ENCODE assay signal across 8 mouse cellular contexts in the genomic region with DNA sequence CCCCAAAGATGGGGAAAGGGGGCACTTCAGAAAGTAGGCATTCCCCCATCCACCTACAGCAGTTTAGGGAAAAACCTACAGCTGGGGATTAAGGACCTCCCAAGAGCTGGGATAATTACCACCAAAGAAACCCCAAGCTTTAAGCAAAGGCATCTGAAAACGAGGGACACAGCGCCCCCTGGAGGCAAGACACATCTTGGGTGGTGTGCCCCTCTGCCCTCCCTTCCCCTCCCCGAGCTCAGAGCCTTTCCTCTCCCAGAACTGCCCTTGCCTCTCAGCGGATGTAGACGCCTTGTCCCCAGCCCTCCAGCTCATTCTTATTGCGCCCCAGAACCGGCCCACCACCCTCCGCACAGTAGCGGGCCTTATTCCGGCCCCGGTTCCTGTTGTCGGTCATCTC. TPM values are rescaled to one million over a fixed set of nuclear protein-coding genes. Genes with fewer than 3 reads are reported as not detected.
DNase-seq lines count a peak whose midpoint lies in the region; ATAC-seq and TF ChIP-seq lines count a peak whose summit lies in the region.

No protein-coding gene starts in this region.

- H3K79me3 ChIP-seq in C2C12 (ENCODE audit: low read depth), result no peaks in the 10 kb centered on the region

- peak; percentile 65 for TF ChIP-seq CTCF in C2C12 (IDR thresholded peaks at IDR 0.05; ENCODE audit: control insufficient read depth, insufficient read depth, insufficient read length)

- WGBS in kidney, embryonic 15.5 days, result 21% methylated on average over 12 of the region's 12 CpGs

- 0 out of 2 replicates have a peak overlapping the region, but pooled peaks have one; percentile 32 for H3K27ac ChIP-seq in kidney, embryonic 15.5 days

- no peak overlapping the region for H3ac ChIP-seq in C2C12 (ENCODE audit: control insufficient read depth, insufficient read length, low read depth)

- peak; percentile 76 for DNase-seq in NIH3T3 (ENCODE audit: low read depth)
- DNase-seq in cerebellum, postnatal 36 days, result peak; percentile 82
- peak; percentile 92 for DNase-seq in lung, postnatal 10 days
- peak; percentile 56 for DNase-seq in right cerebral cortex, postnatal 25 days

- H3K27me3 ChIP-seq in C2C12 (ENCODE audit: control insufficient read depth, insufficient read depth, insufficient read length), result no peaks in the 10 kb centered on the region
- H3K27me3 ChIP-seq in kidney, embryonic 15.5 days, result peaks cover 21% of the 10 kb centered on the region

- peaks cover under 1% of the 10 kb centered on the region for H3K36me3 ChIP-seq in C2C12 (ENCODE audit: control insufficient read depth, insufficient read depth)
- H3K36me3 ChIP-seq in kidney, embryonic 15.5 days, result peaks cover 39% of the 10 kb centered on the region

- H3K4me3 ChIP-seq in C2C12 (ENCODE audit: insufficient read depth, poor library complexity, severe bottlenecking), result no peak overlapping the region
- 0 out of 2 replicates have a peak overlapping the region, but pooled peaks have one; percentile 7 for H3K4me3 ChIP-seq in kidney, embryonic 15.5 days (replicated peaks)

- H3K9ac ChIP-seq in kidney, embryonic 15.5 days, result no peak overlapping the region

- ATAC-seq in granulocyte monocyte progenitor cell, adult 5-6 weeks (replicated peaks; ENCODE audit: poor library complexity, severe bottlenecking), result peak; percentile 47
- no peak for ATAC-seq in kidney, embryonic 15.5 days (replicated peaks; ENCODE audit: low FRiP score)
- ATAC-seq in activated CD4-positive, CD25-positive, alpha-beta regulatory T cell, adult 4 months, result no peak

- H3K4me2 ChIP-seq in kidney, embryonic 15.5 days, result peak overlapping the region; percentile 28; the same call in 1 of the 2 replicates

- H3K4me1 ChIP-seq in kidney, embryonic 15.5 days, result peaks cover 48% of the 10 kb centered on the region

- H3K79me2 ChIP-seq in C2C12 (ENCODE audit: control insufficient read depth, insufficient read depth), result no peaks in the 10 kb centered on the region

- H3K9me3 ChIP-seq in kidney, embryonic 15.5 days (replicated peaks), result no peaks in the 10 kb centered on the region

TF ChIP-seq in C2C12, 6 proteins besides CTCF, POLR2A, EP300 and RAD21:
- TF ChIP-seq MAX (IDR thresholded peaks at IDR 0.05) (no peak), USF1 (IDR thresholded peaks at IDR 0.05; ENCODE audit: low read depth) (no peak), FOSL1 (IDR thresholded peaks at IDR 0.05; ENCODE audit: insufficient read depth, low read length, poor library complexity, severe bottlenecking) (no peak), CEBPB (IDR thresholded peaks at IDR 0.05; ENCODE audit: low read depth) (no peak), MYOG (IDR thresholded peaks at IDR 0.05; ENCODE audit: control insufficient read depth, extremely low read depth, insufficient read length) (no peak), MYOD1 (IDR thresholded peaks at IDR 0.05; ENCODE audit: control insufficient read depth, insufficient read length, low read depth) (no peak)

RNA-seq across cellular contexts. Expression of gene Arl5c, which starts 6.6 kb away (rescaled TPM):
- 0.54 TPM for polyA plus RNA-seq in C2C12 (2012; fragmentation: generic; extraction: Trizol)
- 11.0 and 15.7 TPM in 2 replicates for total RNA-seq in granulocyte monocyte progenitor cell, adult 5-6 weeks (2014; fragmentation: Nextera tagmentation)
- total RNA-seq in granulocyte monocyte progenitor cell, adult 5-6 weeks (2017), result 2.9 and 6.1 TPM in 2 replicates
- polyA plus RNA-seq in kidney, embryonic 15.5 days (2015; fragmentation: Nextera tagmentation; extraction: Ambion mirVana), result 9.9 and 10.1 TPM in 2 replicates
- 10 to 100 TPM; 70.4 to 78.5 TPM for polyA plus RNA-seq in activated CD4-positive, CD25-positive, alpha-beta regulatory T cell, adult 4 months (2017; shearing (Covaris generic))

RNA-seq across cellular contexts. Expression of gene Plxdc1, which starts 16.4 kb away (rescaled TPM):
- 0.25 TPM for polyA plus RNA-seq in C2C12 (2012; fragmentation: generic; extraction: Trizol)
- 3.1 and 3.2 TPM in 2 replicates for total RNA-seq in granulocyte monocyte progenitor cell, adult 5-6 weeks (2014; fragmentation: Nextera tagmentation)
- 1.6 and 3.9 TPM in 2 replicates for total RNA-seq in granulocyte monocyte progenitor cell, adult 5-6 weeks (2017)
- 1.7 and 2.0 TPM in 2 replicates for polyA plus RNA-seq in kidney, embryonic 15.5 days (2015; fragmentation: Nextera tagmentation; extraction: Ambion mirVana)
- polyA plus RNA-seq in activated CD4-positive, CD25-positive, alpha-beta regulatory T cell, adult 4 months (2017; shearing (Covaris generic)), result 1 to 10 TPM; 5.8 to 6.4 TPM

RNA-seq across cellular contexts. Expression of gene Cacnb1, which starts 20.2 kb away (rescaled TPM):
- polyA plus RNA-seq in C2C12 (2012; fragmentation: generic; extraction: Trizol), result 6.1 TPM
- 0.71 and 4.5 TPM in 2 replicates for total RNA-seq in granulocyte monocyte progenitor cell, adult 5-6 weeks (2014; fragmentation: Nextera tagmentation)
- total RNA-seq in granulocyte monocyte progenitor cell, adult 5-6 weeks (2017), result 0.56 and 0.77 TPM in 2 replicates
- polyA plus RNA-seq in kidney, embryonic 15.5 days (2015; fragmentation: Nextera tagmentation; extraction: Ambion mirVana), result 14.6 and 15.2 TPM in 2 replicates
- polyA plus RNA-seq in activated CD4-positive, CD25-positive, alpha-beta regulatory T cell, adult 4 months (2017; shearing (Covaris generic)), result 1 to 10 TPM; 1.4 to 2.9 TPM

RNA-seq across cellular contexts. Expression of gene Rpl19, which starts 23.9 kb away (rescaled TPM):
- 3,682 TPM for polyA plus RNA-seq in C2C12 (2012; fragmentation: generic; extraction: Trizol)
- 3,567 and 3,801 TPM in 2 replicates for total RNA-seq in granulocyte monocyte progenitor cell, adult 5-6 weeks (2014; fragmentation: Nextera tagmentation)
- 1,586 and 1,858 TPM in 2 replicates for total RNA-seq in granulocyte monocyte progenitor cell, adult 5-6 weeks (2017)
- polyA plus RNA-seq in kidney, embryonic 15.5 days (2015; fragmentation: Nextera tagmentation; extraction: Ambion mirVana), result 1,072 and 1,152 TPM in 2 replicates
- polyA plus RNA-seq in activated CD4-positive, CD25-positive, alpha-beta regulatory T cell, adult 4 months (2017; shearing (Covaris generic)), result 1,000 to 10,000 TPM; 3,386 to 3,946 TPM

RNA-seq across cellular contexts. Expression of gene Stac2, which starts 50.6 kb away (rescaled TPM):
- polyA plus RNA-seq in C2C12 (2012; fragmentation: generic; extraction: Trizol), result 34.6 TPM
- not detected in 2 replicates for total RNA-seq in granulocyte monocyte progenitor cell, adult 5-6 weeks (2014; fragmentation: Nextera tagmentation)
- total RNA-seq in granulocyte monocyte progenitor cell, adult 5-6 weeks (2017), result not detected in 2 replicates
- 3.7 and 4.3 TPM in 2 replicates for polyA plus RNA-seq in kidney, embryonic 15.5 days (2015; fragmentation: Nextera tagmentation; extraction: Ambion mirVana)
- polyA plus RNA-seq in activated CD4-positive, CD25-positive, alpha-beta regulatory T cell, adult 4 months (2017; shearing (Covaris generic)), result under 1 TPM in 1 of 2 experiments, not detected in 1; 0.37 TPM
